Mouse (Mus musculus): Measurements from ENCODE around the gene Gpr171. TPM values are rescaled to one million over a fixed set of nuclear protein-coding genes. Genes with fewer than 3 reads are reported as not detected.

Gene Gpr171
- polyA plus RNA-seq, 1 experiment: 0.49 TPM

GRCm38 (mm10) chr3:59066558-59067294 lies 34.9 kb downstream of the Gpr171 start:
- no peak overlapping the region for H3K4me3 ChIP-seq (ENCODE audit: low read depth, low read length)

GRCm38 (mm10) chr3:59065937-59066336 lies 35.7 kb downstream of the Gpr171 start:
- 62% methylated on average over 3 of the region's 3 CpGs for WGBS
- Histone ChIP-seq H3K27ac (ENCODE audit: insufficient read depth, low read depth, low read length) (no peak overlapping the region), H3K4me1 (ENCODE audit: control insufficient read depth, insufficient read depth, insufficient read length, low read length) (peaks cover 2% of the 10 kb centered on the region; the same call in 1 of the 2 replicates), H3K4me3 (ENCODE audit: low read depth, low read length) (no peak overlapping the region), H3K36me3 (ENCODE audit: control insufficient read depth, insufficient read depth, low read length) (no peaks in the 10 kb centered on the region), H3K27me3 (ENCODE audit: control insufficient read depth, insufficient read depth, low read length) (no peaks in the 10 kb centered on the region)
- TF ChIP-seq POLR2A (IDR thresholded peaks at IDR 0.05; ENCODE audit: low read depth, low read length): no peak

More at GRCm38 (mm10) chr3:59066558-59067294, 34.9 kb downstream of the Gpr171 start:
- 72% methylated on average over 8 of the region's 8 CpGs for WGBS
- H3K27ac ChIP-seq (ENCODE audit: insufficient read depth, low read depth, low read length): no peak overlapping the region
- TF ChIP-seq CTCF (IDR thresholded peaks at IDR 0.05; ENCODE audit: extremely low read depth, insufficient read length, insufficient replicate concordance, low read depth, low read length) (no peak), POLR2A (IDR thresholded peaks at IDR 0.05; ENCODE audit: low read depth, low read length) (no peak)
- H3K4me1 ChIP-seq (ENCODE audit: control insufficient read depth, insufficient read depth, insufficient read length, low read length): peaks cover 2% of the 10 kb centered on the region; the same call in 1 of the 2 replicates
- H3K27me3 ChIP-seq (ENCODE audit: control insufficient read depth, insufficient read depth, low read length): no peaks in the 10 kb centered on the region
- H3K36me3 ChIP-seq (ENCODE audit: control insufficient read depth, insufficient read depth, low read length): no peaks in the 10 kb centered on the region

GRCm38 (mm10) chr3:59063431-59063830 lies 38.2 kb downstream of the Gpr171 start:
- H3K4me1 ChIP-seq (ENCODE audit: control insufficient read depth, insufficient read depth, insufficient read length, low read length): peaks cover 2% of the 10 kb centered on the region; the same call in 1 of the 2 replicates
- no peak overlapping the region for H3K27ac ChIP-seq (ENCODE audit: insufficient read depth, low read depth, low read length)
- no peak overlapping the region for H3K4me3 ChIP-seq (ENCODE audit: low read depth, low read length)
- TF ChIP-seq POLR2A (IDR thresholded peaks at IDR 0.05; ENCODE audit: low read depth, low read length): no peak
- no peak for TF ChIP-seq CTCF (IDR thresholded peaks at IDR 0.05; ENCODE audit: extremely low read depth, insufficient read length, insufficient replicate concordance, low read depth, low read length)
- H3K27me3 ChIP-seq (ENCODE audit: control insufficient read depth, insufficient read depth, low read length): no peaks in the 10 kb centered on the region
- no peaks in the 10 kb centered on the region for H3K36me3 ChIP-seq (ENCODE audit: control insufficient read depth, insufficient read depth, low read length)
- 38% methylated on average over 4 of the region's 4 CpGs for WGBS

- Histone ChIP-seq H3K27me3 (ENCODE audit: control insufficient read depth, insufficient read depth, low read length) (no peaks in the 10 kb centered on the region), H3K4me3 (ENCODE audit: low read depth, low read length) (no peak overlapping the region), H3K36me3 (ENCODE audit: control insufficient read depth, insufficient read depth, low read length) (no peaks in the 10 kb centered on the region), H3K4me1 (ENCODE audit: control insufficient read depth, insufficient read depth, insufficient read length, low read length) (peaks cover 2% of the 10 kb centered on the region; the same call in 1 of the 2 replicates), H3K27ac (ENCODE audit: insufficient read depth, low read depth, low read length) (no peak overlapping the region)
- no peak for TF ChIP-seq POLR2A (IDR thresholded peaks at IDR 0.05; ENCODE audit: low read depth, low read length)
- no peak for TF ChIP-seq CTCF (IDR thresholded peaks at IDR 0.05; ENCODE audit: extremely low read depth, insufficient read length, insufficient replicate concordance, low read depth, low read length)
- WGBS: 41% methylated on average over 5 of the region's 5 CpGs
Measured at GRCm38 (mm10) chr3:59062141-59062540, 39.5 kb downstream of the Gpr171 start.

GRCm38 (mm10) chr3:59060131-59060530 lies 41.5 kb downstream of the Gpr171 start:
- Histone ChIP-seq H3K4me3 (ENCODE audit: low read depth, low read length) (no peak overlapping the region), H3K27me3 (ENCODE audit: control insufficient read depth, insufficient read depth, low read length) (no peaks in the 10 kb centered on the region), H3K36me3 (ENCODE audit: control insufficient read depth, insufficient read depth, low read length) (no peaks in the 10 kb centered on the region), H3K4me1 (ENCODE audit: control insufficient read depth, insufficient read depth, insufficient read length, low read length) (peaks cover 2% of the 10 kb centered on the region; the same call in 1 of the 2 replicates), H3K27ac (ENCODE audit: insufficient read depth, low read depth, low read length) (no peak overlapping the region)
- 63% methylated on average over 7 of the region's 7 CpGs for WGBS
- TF ChIP-seq CTCF (IDR thresholded peaks at IDR 0.05; ENCODE audit: extremely low read depth, insufficient read length, insufficient replicate concordance, low read depth, low read length): no peak
- no peak for TF ChIP-seq POLR2A (IDR thresholded peaks at IDR 0.05; ENCODE audit: low read depth, low read length)

GRCm38 (mm10) chr3:59059022-59059541 lies 42.5 kb downstream of the Gpr171 start:
- TF ChIP-seq POLR2A (IDR thresholded peaks at IDR 0.05; ENCODE audit: low read depth, low read length): no peak
- peak; percentile 59; the same call in 1 of the 2 replicates for TF ChIP-seq CTCF (IDR thresholded peaks at IDR 0.05; ENCODE audit: extremely low read depth, insufficient read length, insufficient replicate concordance, low read depth, low read length)

GRCm38 (mm10) chr3:59054834-59055535 lies 46.6 kb downstream of the Gpr171 start:
- Histone ChIP-seq H3K4me3 (ENCODE audit: low read depth, low read length) (no peak overlapping the region), H3K4me1 (ENCODE audit: control insufficient read depth, insufficient read depth, insufficient read length, low read length) (no peaks in the 10 kb centered on the region), H3K36me3 (ENCODE audit: control insufficient read depth, insufficient read depth, low read length) (no peaks in the 10 kb centered on the region), H3K27me3 (ENCODE audit: control insufficient read depth, insufficient read depth, low read length) (no peaks in the 10 kb centered on the region), H3K27ac (ENCODE audit: insufficient read depth, low read depth, low read length) (no peak overlapping the region)
- TF ChIP-seq CTCF (IDR thresholded peaks at IDR 0.05; ENCODE audit: extremely low read depth, insufficient read length, insufficient replicate concordance, low read depth, low read length) (no peak), POLR2A (IDR thresholded peaks at IDR 0.05; ENCODE audit: low read depth, low read length) (no peak)
- 62% methylated on average over 17 of the region's 17 CpGs for WGBS

More at GRCm38 (mm10) chr3:59059022-59059541, 42.5 kb downstream of the Gpr171 start:
- Histone ChIP-seq H3K4me3 (ENCODE audit: low read depth, low read length) (no peak overlapping the region), H3K27me3 (ENCODE audit: control insufficient read depth, insufficient read depth, low read length) (no peaks in the 10 kb centered on the region), H3K36me3 (ENCODE audit: control insufficient read depth, insufficient read depth, low read length) (no peaks in the 10 kb centered on the region), H3K4me1 (ENCODE audit: control insufficient read depth, insufficient read depth, insufficient read length, low read length) (peaks cover 2% of the 10 kb centered on the region; the same call in 1 of the 2 replicates), H3K27ac (ENCODE audit: insufficient read depth, low read depth, low read length) (no peak overlapping the region)
- WGBS: 1% methylated on average over 7 of the region's 7 CpGs

Other genes with a start within 250 kb of the Gpr171 start
- not detected in 2 replicates for gene Clrn1, start 216.5 kb downstream of the Gpr171 start, polyA plus RNA-seq (2012; rRNA removed)
- 0.43 and 0.47 TPM in 2 replicates for gene Med12l, start 96.0 kb downstream of the Gpr171 start, polyA plus RNA-seq (2012; rRNA removed)
- gene P2ry14, start 51.8 kb upstream of the Gpr171 start, polyA plus RNA-seq (2012; rRNA removed): 3.4 TPM in 2 replicates
- not detected in 2 replicates for gene Gpr87, start 93.3 kb upstream of the Gpr171 start, polyA plus RNA-seq (2012; rRNA removed)
- gene P2ry13, start 109.1 kb upstream of the Gpr171 start, polyA plus RNA-seq (2012; rRNA removed): 0.50 and 0.74 TPM in 2 replicates
- 0.56 and 1.1 TPM in 2 replicates for gene P2ry12, start 161.1 kb upstream of the Gpr171 start, polyA plus RNA-seq (2012; rRNA removed)
- gene Igsf10, start 242.6 kb upstream of the Gpr171 start, polyA plus RNA-seq (2012; rRNA removed): 0.22 and 1.0 TPM in 2 replicates

Data from small intestine, adult 2 months (tissue).